Mouse (Mus musculus): ENCODE data around the gene Mark4. TPM values are rescaled to one million over a fixed set of nuclear protein-coding genes. Genes with fewer than 3 reads are reported as not detected.

The Mark4 gene
- polyA plus RNA-seq (2017; shearing (Covaris generic)) = 1.2 TPM

GRCm38 (mm10) chr7:19458591-19459111 lies at the start of gene Mark4:
Gene Mark4 (minus strand): TSS chr7:19458821.

GRCm38 (mm10) chr7:19462884-19463381 lies 4.3 kb upstream of the Mark4 start, which contains the start of gene Exoc3l2:
Gene Exoc3l2 (plus strand): TSS chr7:19463331.

GRCm38 (mm10) chr7:19404476-19404875 lies 54.1 kb downstream of the Mark4 start, which contains the start of gene Ckm:
Gene Ckm (plus strand): TSS chr7:19404776.

GRCm38 (mm10) chr7:19403731-19404296 lies 54.8 kb downstream of the Mark4 start, which contains the start of gene Klc3:
Gene Klc3 (minus strand): TSS chr7:19404104.

GRCm38 (mm10) chr7:19381377-19382165 lies 77.0 kb downstream of the Mark4 start, which contains the start of gene Ercc2:
Gene Ercc2 (plus strand): TSS chr7:19382010.

Other genes with a start within 250 kb of the Mark4 start
- 0.31 TPM for gene Gpr4, start 246.3 kb downstream of the Mark4 start, polyA plus RNA-seq (2017; shearing (Covaris generic))
- 25.6 TPM for gene Opa3, start 230.5 kb downstream of the Mark4 start, polyA plus RNA-seq (2017; shearing (Covaris generic))
- gene Vasp, start 187.0 kb downstream of the Mark4 start, polyA plus RNA-seq (2017; shearing (Covaris generic)) = 301 TPM
- 1.3 TPM for gene Ppm1n, start 178.8 kb downstream of the Mark4 start, polyA plus RNA-seq (2017; shearing (Covaris generic))
- not detected for gene Rtn2, start 176.2 kb downstream of the Mark4 start, polyA plus RNA-seq (2017; shearing (Covaris generic))
- gene Fosb, start 148.8 kb downstream of the Mark4 start, polyA plus RNA-seq (2017; shearing (Covaris generic)) = 0.94 TPM
- 88.0 TPM for gene Ercc1, start 114.0 kb downstream of the Mark4 start, polyA plus RNA-seq (2017; shearing (Covaris generic))
- 18.5 TPM for gene Cd3eap, start 99.3 kb downstream of the Mark4 start, polyA plus RNA-seq (2017; shearing (Covaris generic))
- 0.29 TPM for gene Ppp1r13l, start 99.1 kb downstream of the Mark4 start, polyA plus RNA-seq (2017; shearing (Covaris generic))
- 11.8 TPM for gene Ercc2, start 76.8 kb downstream of the Mark4 start, polyA plus RNA-seq (2017; shearing (Covaris generic))
- gene Klc3, start 54.7 kb downstream of the Mark4 start, polyA plus RNA-seq (2017; shearing (Covaris generic)) = 16.4 TPM
- not detected for gene Ckm, start 54.0 kb downstream of the Mark4 start, polyA plus RNA-seq (2017; shearing (Covaris generic))
- not detected for gene Exoc3l2, start 4.5 kb upstream of the Mark4 start, polyA plus RNA-seq (2017; shearing (Covaris generic))
- 0.47 TPM for gene Bloc1s3, start 49.5 kb upstream of the Mark4 start, polyA plus RNA-seq (2017; shearing (Covaris generic))
- 128 TPM for gene Trappc6a, start 49.6 kb upstream of the Mark4 start, polyA plus RNA-seq (2017; shearing (Covaris generic))
- not detected for gene Nkpd1, start 59.0 kb upstream of the Mark4 start, polyA plus RNA-seq (2017; shearing (Covaris generic))
- 3.6 TPM for gene Ppp1r37, start 104.3 kb upstream of the Mark4 start, polyA plus RNA-seq (2017; shearing (Covaris generic))
- gene Zfp296, start 118.5 kb upstream of the Mark4 start, polyA plus RNA-seq (2017; shearing (Covaris generic)) = 2.1 TPM
- 75.5 TPM for gene Gemin7, start 118.8 kb upstream of the Mark4 start, polyA plus RNA-seq (2017; shearing (Covaris generic))
- gene Clasrp, start 145.7 kb upstream of the Mark4 start, polyA plus RNA-seq (2017; shearing (Covaris generic)) = 10.0 TPM
- gene Relb, start 170.6 kb upstream of the Mark4 start, polyA plus RNA-seq (2017; shearing (Covaris generic)) = 16.2 TPM
- 130 TPM for gene Clptm1, start 206.2 kb upstream of the Mark4 start, polyA plus RNA-seq (2017; shearing (Covaris generic))
- not detected for gene Apoc2, start 219.1 kb upstream of the Mark4 start, polyA plus RNA-seq (2017; shearing (Covaris generic))
- not detected for gene Gm44805, start 222.6 kb upstream of the Mark4 start, polyA plus RNA-seq (2017; shearing (Covaris generic))
- gene Apoc4, start 222.7 kb upstream of the Mark4 start, polyA plus RNA-seq (2017; shearing (Covaris generic)) = not detected
- not detected for gene Apoc1, start 233.8 kb upstream of the Mark4 start, polyA plus RNA-seq (2017; shearing (Covaris generic))
- gene Apoe, start 240.4 kb upstream of the Mark4 start, polyA plus RNA-seq (2017; shearing (Covaris generic)) = 12.7 TPM

Data from CD4-positive, CD25-positive, alpha-beta regulatory T cell, adult 9 weeks (primary cell).